Mouse (Mus musculus) MEL (cell line): ENCODE measurements at regions not wholly inside any gene's neighbourhood (a gene's known extent, or its start where the extent isn't known, plus 50 kb on each side); places are given as distances from the start of the nearest gene placed in this dataset.
A peak's percentile ranks its signal among the peaks of the same experiment; 100 is the strongest.

ENCODE experiments used
- DNase-seq: peaks from one replicate; pipeline ENCODE4 v3.0.0; 2011; ENCODE audit warnings: low read depth, low spot score
- H3K27ac ChIP-seq: 2 replicates; pipeline ENCODE4 v1.5.1; 2012; ENCODE audit warnings: low read depth, mild to moderate bottlenecking, control low read depth, low read length, moderate library complexity; ENCODE audit not compliant: control insufficient read depth
- H3K27me3 ChIP-seq, 2 experiments: fragments of 150-350 bp in 1 of 2; sonication (generic) in 1 of 2; 2 replicates each; pipeline ENCODE4 v1.6.1; 2012; ENCODE audit warnings: low read length in 2 of 2, mild to moderate bottlenecking in 2 of 2, improper control_type of control experiment in 1 of 2, moderate library complexity in 1 of 2; ENCODE audit not compliant: insufficient read depth in 2 of 2, control insufficient read depth in 1 of 2
- H3K36me3 ChIP-seq, 2 experiments: 2 replicates each; pipeline ENCODE4 v1.6.1; 2012 to 2014; ENCODE audit warnings: low read length in 2 of 2, improper control_type of control experiment in 1 of 2, inconsistent platforms in 1 of 2, mild to moderate bottlenecking in 1 of 2; ENCODE audit not compliant: insufficient read depth in 2 of 2, control insufficient read depth in 1 of 2
- H3K4me1 ChIP-seq, 2 experiments: fragments of 150-350 bp in 1 of 2; sonication (generic) in 1 of 2; 2 replicates each; pipeline ENCODE4 v1.6.1; 2012; ENCODE audit warnings: low read length in 2 of 2, improper control_type of control experiment in 1 of 2, mild to moderate bottlenecking in 1 of 2; ENCODE audit not compliant: insufficient read depth in 2 of 2, control insufficient read depth in 1 of 2
- H3K4me3 ChIP-seq, 2 experiments: fragments of 150-350 bp in 1 of 2; sonication (generic) in 1 of 2; 2 replicates each; pipeline ENCODE4 v1.5.1; 2012; ENCODE audit warnings: low read depth in 2 of 2, low read length in 2 of 2, mild to moderate bottlenecking in 2 of 2, moderate library complexity in 2 of 2, control low read depth in 1 of 2, improper control_type of control experiment in 1 of 2; ENCODE audit not compliant: control insufficient read depth in 1 of 2, insufficient read depth in 1 of 2
- H3K79me2 ChIP-seq: 2 replicates; pipeline ENCODE4 v1.6.1; 2012; ENCODE audit warnings: mild to moderate bottlenecking, low read length, moderate library complexity; ENCODE audit not compliant: control insufficient read depth, poor library complexity, insufficient read depth
- H3K9ac ChIP-seq: 2 replicates; pipeline ENCODE4 v1.6.1; 2012; ENCODE audit warnings: low read depth, mild to moderate bottlenecking, control low read depth, low read length, moderate library complexity; ENCODE audit not compliant: control insufficient read depth, poor library complexity, severe bottlenecking
- H3K9me3 ChIP-seq: fragments of 150-350 bp; sonication (generic); replicated peaks from 2 replicates; pipeline ENCODE4 v1.6.1; 2012; ENCODE audit warnings: mild to moderate bottlenecking, low read length, improper control_type of control experiment, moderate library complexity; ENCODE audit not compliant: insufficient read depth
- CHD1 ChIP-seq: IDR thresholded peaks from 2 replicates; pipeline ENCODE4 v1.6.1; 2012; ENCODE audit warnings: low read depth, mild to moderate bottlenecking, inconsistent platforms, low read length, improper control_type of control experiment
- CTCF ChIP-seq, 3 experiments: IDR thresholded peaks in 2 of 3; conservative IDR thresholded peaks in 1 of 3; 2 replicates each; pipeline ENCODE4 v1.5.1; 2011 to 2012; ENCODE audit warnings: low read length in 3 of 3, low read depth in 2 of 3, mild to moderate bottlenecking in 2 of 3, improper control_type of control experiment in 1 of 3, inconsistent platforms in 1 of 3, mixed read lengths in 1 of 3, moderate library complexity in 1 of 3; ENCODE audit not compliant: control insufficient read depth in 1 of 3, insufficient read depth in 1 of 3, poor library complexity in 1 of 3, severe bottlenecking in 1 of 3
- EP300 ChIP-seq, 2 experiments: IDR thresholded peaks; 2 replicates each; pipeline ENCODE4 v1.6.1; 2011; ENCODE audit warnings: improper control_type of control experiment in 2 of 2, low read length in 2 of 2, low read depth in 1 of 2, mild to moderate bottlenecking in 1 of 2
- ETS1 ChIP-seq: IDR thresholded peaks from 2 replicates; pipeline ENCODE4 v1.6.1; 2012; ENCODE audit warnings: low read depth, mild to moderate bottlenecking, inconsistent platforms, low read length, improper control_type of control experiment, moderate library complexity
- GABPA ChIP-seq: IDR thresholded peaks from 2 replicates; pipeline ENCODE4 v1.6.1; 2012; ENCODE audit warnings: low read depth, mild to moderate bottlenecking, inconsistent platforms, low read length, improper control_type of control experiment, moderate library complexity
- GATA1 ChIP-seq: IDR thresholded peaks from 2 replicates; pipeline ENCODE4 v1.6.1; 2011; ENCODE audit warnings: low read depth, low read length, improper control_type of control experiment
- JUND ChIP-seq: IDR thresholded peaks from 2 replicates; pipeline ENCODE4 v1.6.1; 2011; ENCODE audit warnings: low read depth, mild to moderate bottlenecking, improper control_type of control experiment, low read length
- KAT2A ChIP-seq: conservative IDR thresholded peaks from 2 replicates; pipeline ENCODE4 v1.6.1; 2012; ENCODE audit warnings: low read depth, low read length, improper control_type of control experiment, inconsistent platforms
- MAFK ChIP-seq: IDR thresholded peaks from 2 replicates; pipeline ENCODE4 v1.6.1; 2011; ENCODE audit warnings: low read depth, mild to moderate bottlenecking, low read length, improper control_type of control experiment, borderline replicate concordance
- MAX ChIP-seq: IDR thresholded peaks from 2 replicates; pipeline ENCODE4 v1.6.1; 2011; ENCODE audit warnings: low read length, improper control_type of control experiment
- MAZ ChIP-seq: IDR thresholded peaks from 2 replicates; pipeline ENCODE4 v1.6.1; 2012; ENCODE audit warnings: low read depth, mild to moderate bottlenecking, inconsistent platforms, low read length, improper control_type of control experiment
- MEF2A ChIP-seq: IDR thresholded peaks from 2 replicates; pipeline ENCODE4 v1.6.1; 2014; ENCODE audit warnings: low read depth, mild to moderate bottlenecking, inconsistent platforms, low read length, improper control_type of control experiment; ENCODE audit not compliant: poor library complexity, insufficient replicate concordance, severe bottlenecking; ENCODE audit errors: extremely low read depth
- MXI1 ChIP-seq: IDR thresholded peaks from 2 replicates; pipeline ENCODE4 v1.6.1; 2011; ENCODE audit warnings: mild to moderate bottlenecking, low read depth, low read length, improper control_type of control experiment
- MYB ChIP-seq: IDR thresholded peaks from 2 replicates; pipeline ENCODE4 v1.6.1; 2011; ENCODE audit warnings: mild to moderate bottlenecking, low read depth, low read length, improper control_type of control experiment
- RCOR1 ChIP-seq: IDR thresholded peaks from 2 replicates; pipeline ENCODE4 v1.6.1; 2012; ENCODE audit warnings: low read depth, mild to moderate bottlenecking, inconsistent platforms, low read length, improper control_type of control experiment
- SIN3A ChIP-seq: IDR thresholded peaks from 2 replicates; pipeline ENCODE4 v1.6.1; 2012; ENCODE audit warnings: low read length, improper control_type of control experiment, inconsistent platforms
- TBP ChIP-seq: IDR thresholded peaks from 2 replicates; pipeline ENCODE4 v1.8.0; 2011; ENCODE audit warnings: low read depth, low read length, improper control_type of control experiment
- TCF12 ChIP-seq: IDR thresholded peaks from 2 replicates; pipeline ENCODE4 v1.6.1; 2014; ENCODE audit warnings: low read depth, mild to moderate bottlenecking, inconsistent platforms, low read length, improper control_type of control experiment, moderate library complexity
- ZC3H11A ChIP-seq: IDR thresholded peaks from 2 replicates; pipeline ENCODE4 v1.6.1; 2012; ENCODE audit warnings: low read depth, mild to moderate bottlenecking, inconsistent platforms, low read length, improper control_type of control experiment
- ZMIZ1 ChIP-seq: IDR thresholded peaks from 2 replicates; pipeline ENCODE4 v1.6.1; 2012; ENCODE audit warnings: low read depth, mild to moderate bottlenecking, inconsistent platforms, low read length, improper control_type of control experiment, moderate library complexity
- ZNF384 ChIP-seq: IDR thresholded peaks from 2 replicates; pipeline ENCODE4 v1.6.1; 2012; ENCODE audit warnings: low read depth, mild to moderate bottlenecking, inconsistent platforms, low read length, improper control_type of control experiment

- Histone ChIP-seq H3K27ac (peak overlapping the region; percentile 55), H3K4me3 (no peak overlapping the region), H3K9me3 (no peaks in the 10 kb centered on the region), H3K4me1 (peaks cover 2 to 29% of the 10 kb centered on the region in 2 experiments; a peak in 3 of 4 replicates)
- TF ChIP-seq TBP: no peak
- TF ChIP-seq MAZ: no peak
- no peak for TF ChIP-seq GABPA
- 0 out of 2 replicates have a peak, but pooled peaks have one; percentile 4 for TF ChIP-seq TCF12
- no peak for TF ChIP-seq CHD1
- TF ChIP-seq ZNF384: no peak
- TF ChIP-seq MXI1: no peak
- no peak for TF ChIP-seq SIN3A
- no peak for TF ChIP-seq MAX
- TF ChIP-seq EP300 (IDR thresholded peaks at IDR 0.05; ENCODE audit: low read depth in 1 of 2, low read length in 2 of 2): peak in 1 of 2 experiments; percentile 8; a peak in 1 of 4 replicates
- no peak for TF ChIP-seq JUND
- no peak for TF ChIP-seq CTCF (IDR thresholded peaks at IDR 0.05 in 2 of 3, conservative IDR thresholded peaks at IDR 0.05 in 1 of 3; ENCODE audit: control insufficient read depth in 1 of 3, insufficient read depth in 1 of 3, low read depth in 2 of 3, low read length in 3 of 3, poor library complexity in 1 of 3, severe bottlenecking in 1 of 3)
- TF ChIP-seq RCOR1: no peak
- TF ChIP-seq ZMIZ1: no peak
- TF ChIP-seq KAT2A: no peak
- no peak for TF ChIP-seq MEF2A
- no peak for TF ChIP-seq MAFK
- no peak for TF ChIP-seq ETS1
- TF ChIP-seq GATA1: 0 out of 2 replicates have a peak, but pooled peaks have one; percentile 3
- TF ChIP-seq ZC3H11A: no peak
- no peak for TF ChIP-seq MYB
- TF ChIP-seq, all 39 proteins: peak for 3
- Histone ChIP-seq H3K27me3 (no peaks in the 10 kb centered on the region), H3K36me3 (peaks cover 0 to 27% of the 10 kb centered on the region in 2 experiments; a peak in 2 of 4 replicates), H3K9ac (no peak overlapping the region), H3K79me2 (no peaks in the 10 kb centered on the region)
- DNase-seq: no peak
These were observed 161.0 kb upstream of the Cited2 start for GRCm38 (mm10) chr10:17561977-17562376.
